Mouse (Mus musculus) erythroblast, embryonic 14.5 days (primary cell): ENCODE results near the gene Ndufb2.

Experiments used
- GATA1 ChIP-seq: IDR thresholded peaks from 2 replicates; pipeline ENCODE4 v1.6.1; 2012; ENCODE audit warnings: low read length, inconsistent platforms, mixed read lengths
- TAL1 ChIP-seq: IDR thresholded peaks from 3 replicates; pipeline ENCODE4 v1.6.1; 2012; ENCODE audit warnings: low read length, inconsistent platforms, mixed read lengths

DNA sequence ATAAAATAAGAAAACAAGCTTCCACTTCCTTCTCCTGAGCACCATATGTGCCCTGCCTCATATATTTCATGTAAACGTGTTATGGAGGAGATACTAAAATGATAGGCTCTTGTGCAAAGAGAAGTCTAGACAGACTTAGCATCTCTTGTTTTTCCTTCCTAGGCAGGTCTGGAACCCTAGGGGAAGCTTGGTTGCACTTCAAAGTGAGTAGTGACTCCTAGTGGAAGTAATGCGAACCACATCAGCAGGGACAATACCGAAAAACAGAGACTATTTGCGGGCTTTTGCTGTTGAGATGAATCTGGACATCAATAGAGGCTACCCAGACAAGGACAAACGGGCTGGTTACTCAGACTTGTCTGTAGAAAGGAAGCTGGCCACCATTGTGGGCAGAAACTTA is 24.8 kb upstream of the Ndufb2 start:
- TF ChIP-seq TAL1 (no peak), GATA1 (no peak)
